21 mouse cellular contexts compared by ENCODE assay signal in genomic region chr13:60134439-60134799, GRCm38 (mm10). TPM values are rescaled to one million over a fixed set of nuclear protein-coding genes. Genes with fewer than 3 reads are reported as not detected.
DNase-seq lines count a peak whose midpoint lies in the region; ATAC-seq and TF ChIP-seq lines count a peak whose summit lies in the region.
"Had no signal": no experiment of that assay in that cellular context is flagged by ENCODE, and none has a peak within 500 bp of the region (broad histone marks: within the 10 kb centered on the region; RNA-seq: fewer than 3 reads in every experiment).

No protein-coding gene starts in this region.

- H3K36me3 ChIP-seq in forebrain, embryonic 12.5 days (replicated peaks), result no peaks in the 10 kb centered on the region
- H3K36me3 ChIP-seq in forebrain, postnatal 0 days (ENCODE audit: insufficient read depth), result no peaks in the 10 kb centered on the region
- H3K36me3 ChIP-seq in hindbrain, embryonic 10.5 days, result no peaks in the 10 kb centered on the region
- H3K36me3 ChIP-seq in hindbrain, embryonic 16.5 days (ENCODE audit: control insufficient read depth, insufficient read depth, low read length), result no peaks in the 10 kb centered on the region
- H3K36me3 ChIP-seq in neural tube, embryonic 12.5 days, result no peaks in the 10 kb centered on the region
- no peaks in the 10 kb centered on the region for H3K36me3 ChIP-seq in neural tube, embryonic 15.5 days
- H3K36me3 ChIP-seq: embryonic facial prominence, embryonic 12.5 days; heart, embryonic 15.5 days had no signal

- no peak overlapping the region for H3K27ac ChIP-seq in forebrain, embryonic 12.5 days
- H3K27ac ChIP-seq in forebrain, postnatal 0 days (ENCODE audit: low read depth, low read length), result no peak overlapping the region
- 0 out of 2 replicates have a peak overlapping the region, but pooled peaks have one; percentile 40 for H3K27ac ChIP-seq in hindbrain, embryonic 10.5 days
- H3K27ac ChIP-seq in hindbrain, embryonic 16.5 days (ENCODE audit: low read depth, low read length), result no peak overlapping the region
- H3K27ac ChIP-seq in neural tube, embryonic 12.5 days, result no peak overlapping the region
- H3K27ac ChIP-seq in neural tube, embryonic 15.5 days (replicated peaks), result no peak overlapping the region
- H3K27ac ChIP-seq: embryonic facial prominence, embryonic 12.5 days; heart, embryonic 15.5 days; hindbrain, embryonic 14.5 days had no signal

- H3K9me3 ChIP-seq in forebrain, embryonic 12.5 days, result no peaks in the 10 kb centered on the region
- no peaks in the 10 kb centered on the region for H3K9me3 ChIP-seq in forebrain, postnatal 0 days (ENCODE audit: low read length)
- H3K9me3 ChIP-seq in hindbrain, embryonic 10.5 days, result no peaks in the 10 kb centered on the region
- no peaks in the 10 kb centered on the region for H3K9me3 ChIP-seq in hindbrain, embryonic 16.5 days (ENCODE audit: control insufficient read depth, low read length)
- 0 out of 2 replicates have a peak, but pooled peaks cover 4% of the 10 kb centered on the region for H3K9me3 ChIP-seq in neural tube, embryonic 12.5 days
- H3K9me3 ChIP-seq in neural tube, embryonic 15.5 days (replicated peaks), result no peaks in the 10 kb centered on the region
- H3K9me3 ChIP-seq: embryonic facial prominence, embryonic 12.5 days; heart, embryonic 15.5 days had no signal

- H3K4me3 ChIP-seq in forebrain, embryonic 12.5 days (replicated peaks), result no peak overlapping the region
- no peak overlapping the region for H3K4me3 ChIP-seq in forebrain, postnatal 0 days (ENCODE audit: low read depth, low read length)
- H3K4me3 ChIP-seq in hindbrain, embryonic 10.5 days, result no peak overlapping the region
- H3K4me3 ChIP-seq in hindbrain, embryonic 16.5 days (ENCODE audit: low read length), result no peak overlapping the region
- H3K4me3 ChIP-seq in neural tube, embryonic 12.5 days, result no peak overlapping the region
- H3K4me3 ChIP-seq in neural tube, embryonic 15.5 days (replicated peaks), result no peak overlapping the region
- H3K4me3 ChIP-seq: embryonic facial prominence, embryonic 12.5 days; heart, embryonic 15.5 days had no signal

- TF ChIP-seq CTCF in forebrain, postnatal 0 days (IDR thresholded peaks at IDR 0.05; ENCODE audit: low read depth), result no peak

- no peak overlapping the region for H3K4me2 ChIP-seq in forebrain, embryonic 12.5 days
- no peak overlapping the region for H3K4me2 ChIP-seq in forebrain, postnatal 0 days (ENCODE audit: low read depth)
- H3K4me2 ChIP-seq in hindbrain, embryonic 16.5 days (ENCODE audit: low read length), result no peak overlapping the region
- H3K4me2 ChIP-seq in neural tube, embryonic 12.5 days (replicated peaks), result no peak overlapping the region
- no peak overlapping the region for H3K4me2 ChIP-seq in neural tube, embryonic 15.5 days
- H3K4me2 ChIP-seq: embryonic facial prominence, embryonic 12.5 days; heart, embryonic 15.5 days; hindbrain, embryonic 14.5 days had no signal

- DNase-seq in forebrain, postnatal 0 days, result no peak
- DNase-seq in hindbrain, embryonic 10.5 days (ENCODE audit: low spot score), result no peak
- no peak for DNase-seq in frontal cortex, postnatal 10 days (ENCODE audit: low spot score in 2 of 2)
- DNase-seq: adrenal gland, postnatal 14 days; cerebellum, adult 11-12 months; cerebellum, adult 9-10 months; cerebellum, postnatal 25 days; gastrocnemius, postnatal 14 days; heart, postnatal 14 days had no signal

- ATAC-seq in forebrain, embryonic 12.5 days (ENCODE audit: low FRiP score), result 0 out of 2 replicates have a peak, but pooled peaks have one; percentile 9
- no peak for ATAC-seq in forebrain, postnatal 0 days
- no peak for ATAC-seq in hindbrain, embryonic 16.5 days
- ATAC-seq in neural tube, embryonic 12.5 days (ENCODE audit: low FRiP score, low read depth), result peak; percentile 30; the same call in 1 of the 2 replicates
- ATAC-seq in neural tube, embryonic 15.5 days (ENCODE audit: low FRiP score), result no peak
- ATAC-seq: activated CD4-positive, CD25-positive, alpha-beta regulatory T cell, adult 4 months; intestine, embryonic 16.5 days; Patski had no signal

- 92% methylated on average over 5 of the region's 5 CpGs for WGBS in forebrain, embryonic 12.5 days
- 90% methylated on average over 5 of the region's 5 CpGs for WGBS in forebrain, postnatal 0 days
- WGBS in hindbrain, embryonic 10.5 days, result 91% methylated on average over 5 of the region's 5 CpGs
- 92% methylated on average over 5 of the region's 5 CpGs for WGBS in hindbrain, embryonic 16.5 days
- 88% methylated on average over 5 of the region's 5 CpGs for WGBS in neural tube, embryonic 12.5 days
- WGBS in neural tube, embryonic 15.5 days, result 82% methylated on average over 5 of the region's 5 CpGs

- peaks cover 15% of the 10 kb centered on the region for H3K27me3 ChIP-seq in forebrain, embryonic 12.5 days
- no peaks in the 10 kb centered on the region for H3K27me3 ChIP-seq in forebrain, postnatal 0 days (ENCODE audit: insufficient read depth, low read length)
- peaks cover 29% of the 10 kb centered on the region; the same call in 1 of the 2 replicates for H3K27me3 ChIP-seq in hindbrain, embryonic 10.5 days (ENCODE audit: insufficient read depth, poor library complexity, severe bottlenecking)
- no peaks in the 10 kb centered on the region for H3K27me3 ChIP-seq in hindbrain, embryonic 16.5 days (replicated peaks; ENCODE audit: control insufficient read depth, insufficient read depth, low read length)
- H3K27me3 ChIP-seq in neural tube, embryonic 12.5 days (replicated peaks), result peaks cover 2% of the 10 kb centered on the region; the same call in 1 of the 2 replicates
- H3K27me3 ChIP-seq in neural tube, embryonic 15.5 days (replicated peaks), result no peaks in the 10 kb centered on the region; the same call in 1 of the 2 replicates
- H3K27me3 ChIP-seq: CH12.LX; embryonic facial prominence, embryonic 12.5 days; heart, embryonic 15.5 days; Patski had no signal

- H3K4me1 ChIP-seq in forebrain, embryonic 12.5 days, result peaks cover 30% of the 10 kb centered on the region
- no peaks in the 10 kb centered on the region for H3K4me1 ChIP-seq in forebrain, postnatal 0 days (ENCODE audit: insufficient read depth)
- H3K4me1 ChIP-seq in hindbrain, embryonic 10.5 days (replicated peaks), result peaks cover 28% of the 10 kb centered on the region
- H3K4me1 ChIP-seq in hindbrain, embryonic 16.5 days (ENCODE audit: control insufficient read depth, insufficient read depth, low read depth, low read length), result no peaks in the 10 kb centered on the region; the same call in 1 of the 2 replicates
- H3K4me1 ChIP-seq in neural tube, embryonic 12.5 days, result peaks cover 28% of the 10 kb centered on the region
- H3K4me1 ChIP-seq in neural tube, embryonic 15.5 days, result peaks cover 7% of the 10 kb centered on the region; the same call in 1 of the 2 replicates
- H3K4me1 ChIP-seq: heart, embryonic 15.5 days had no signal

- no peak overlapping the region for H3K9ac ChIP-seq in forebrain, embryonic 12.5 days
- H3K9ac ChIP-seq in forebrain, postnatal 0 days, result no peak overlapping the region
- H3K9ac ChIP-seq in hindbrain, embryonic 16.5 days (ENCODE audit: low read depth, low read length), result no peak overlapping the region
- H3K9ac ChIP-seq in neural tube, embryonic 12.5 days, result no peak overlapping the region
- no peak overlapping the region for H3K9ac ChIP-seq in neural tube, embryonic 15.5 days (replicated peaks)
- H3K9ac ChIP-seq: embryonic facial prominence, embryonic 12.5 days; heart, embryonic 15.5 days; hindbrain, embryonic 14.5 days had no signal

RNA-seq across cellular contexts. Expression of gene Gas1, which starts 42.7 kb away (rescaled TPM):
- 140 and 153 TPM in 2 replicates for polyA plus RNA-seq in forebrain, embryonic 12.5 days (2016; fragmentation: Nextera tagmentation; extraction: Ambion mirVana)
- 23.5 and 40.9 TPM in 2 replicates for total RNA-seq in forebrain, postnatal 0 days (2014; rRNA removed)
- 22.4 and 23.1 TPM in 2 replicates for polyA plus RNA-seq in forebrain, postnatal 0 days (2015; fragmentation: Nextera tagmentation; extraction: Ambion mirVana)
- 78.7 and 97.1 TPM in 2 replicates for polyA plus RNA-seq in hindbrain, embryonic 10.5 days (2016; fragmentation: Nextera tagmentation; extraction: Ambion mirVana)
- polyA plus RNA-seq in hindbrain, embryonic 16.5 days (2015; fragmentation: Nextera tagmentation; extraction: Ambion mirVana), result 11.7 and 14.6 TPM in 2 replicates
- polyA plus RNA-seq in neural tube, embryonic 12.5 days (2016; fragmentation: Nextera tagmentation; extraction: Ambion mirVana), result 153 and 168 TPM in 2 replicates
- polyA plus RNA-seq in neural tube, embryonic 15.5 days (2015; fragmentation: Nextera tagmentation; extraction: Ambion mirVana), result 16.2 and 26.7 TPM in 2 replicates
- total RNA-seq: CH12.LX; hematopoietic stem cell, adult 5-6 weeks had no signal
- polyA plus RNA-seq: activated CD4-positive, CD25-positive, alpha-beta regulatory T cell, adult 4 months had no signal

Comparison
In these comparisons a context has a peak if more than half of its experiments do, and no peak if none do; other contexts are left out.
1. ATAC-seq: peak in forebrain, embryonic 12.5 days (single experiment) and neural tube, embryonic 12.5 days (single experiment); none in forebrain, postnatal 0 days (single experiment), hindbrain, embryonic 16.5 days (single experiment) and neural tube, embryonic 15.5 days (single experiment).